Mouse (Mus musculus) ES-Bruce4 (cell line): ENCODE measurements around the gene Npm1.

Experiments used
- CTCF ChIP-seq: IDR thresholded peaks from one replicate; pipeline ENCODE4 v1.8.1; 2011; ENCODE audit warnings: low read depth, low read length
- EP300 ChIP-seq: IDR thresholded peaks from 2 replicates; pipeline ENCODE4 v1.6.1; 2011; ENCODE audit warnings: low read depth, low read length; ENCODE audit not compliant: insufficient read depth
- POLR2A ChIP-seq: IDR thresholded peaks from one replicate; pipeline ENCODE4 v1.8.1; 2011; ENCODE audit warnings: low read length; ENCODE audit not compliant: insufficient read depth

DNA sequence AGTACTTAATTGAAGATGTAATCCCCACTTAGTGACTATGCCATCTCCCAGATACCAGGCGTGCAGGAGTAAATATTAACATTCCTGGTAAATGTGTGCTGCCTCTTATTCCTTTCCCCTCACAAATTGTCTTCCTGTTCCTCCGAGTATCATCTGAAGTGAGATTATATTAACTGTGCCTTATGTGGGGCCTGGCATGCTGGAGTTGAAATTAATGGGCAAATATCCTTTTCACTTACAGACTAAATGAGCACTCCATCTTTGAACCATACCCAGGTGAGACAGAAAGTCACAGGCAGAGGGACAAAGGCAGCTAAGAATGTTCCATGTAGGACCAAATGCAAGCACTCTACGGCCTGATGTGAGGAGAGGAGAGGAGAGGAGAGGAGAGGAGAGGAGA lies 12.8 kb upstream of the Npm1 start:
- TF ChIP-seq CTCF (no peak), POLR2A (no peak), EP300 (no peak)
